Mouse (Mus musculus) right cerebral cortex, postnatal 14 days (tissue): ENCODE measurements around the gene Vcan.
A peak's percentile ranks its signal among the peaks of the same experiment; 100 is the strongest.

Experiments
- DNase-seq: peaks from one replicate; pipeline ENCODE4 v3.0.0; 2022

Vcan gene

DNA sequence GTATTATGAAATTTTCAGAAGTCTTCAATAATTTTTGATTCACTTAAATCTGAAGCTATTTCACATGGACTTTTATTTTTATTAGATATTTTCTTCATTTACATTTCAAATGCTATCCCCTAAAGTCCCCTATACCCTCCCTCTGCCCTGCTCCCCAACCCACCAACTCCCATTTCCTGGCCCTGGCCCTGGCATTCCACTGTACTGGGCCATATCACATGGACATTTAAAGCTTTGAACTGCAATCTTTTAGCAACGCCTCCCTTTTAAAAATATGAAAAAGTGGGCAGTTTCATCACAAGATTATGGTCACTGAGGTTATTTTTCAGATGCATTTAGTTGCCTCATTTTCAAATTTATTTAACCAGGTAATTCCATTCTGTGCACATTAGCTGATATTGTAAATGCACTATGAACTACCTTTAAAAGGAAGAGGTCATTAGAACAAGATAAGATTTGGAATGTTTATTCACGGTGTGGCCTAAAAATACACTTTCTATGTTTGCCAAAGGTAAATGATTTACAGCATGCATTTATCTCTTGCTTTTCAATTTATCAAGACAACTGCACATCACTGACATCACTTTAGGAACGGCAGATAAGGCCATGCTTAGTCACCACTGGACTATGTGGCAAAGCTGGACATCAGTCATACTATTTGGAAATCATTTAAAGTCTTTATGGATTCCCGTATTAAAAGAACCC, 32.7 kb downstream of the Vcan start:
- DNase-seq: no peak

DNA sequence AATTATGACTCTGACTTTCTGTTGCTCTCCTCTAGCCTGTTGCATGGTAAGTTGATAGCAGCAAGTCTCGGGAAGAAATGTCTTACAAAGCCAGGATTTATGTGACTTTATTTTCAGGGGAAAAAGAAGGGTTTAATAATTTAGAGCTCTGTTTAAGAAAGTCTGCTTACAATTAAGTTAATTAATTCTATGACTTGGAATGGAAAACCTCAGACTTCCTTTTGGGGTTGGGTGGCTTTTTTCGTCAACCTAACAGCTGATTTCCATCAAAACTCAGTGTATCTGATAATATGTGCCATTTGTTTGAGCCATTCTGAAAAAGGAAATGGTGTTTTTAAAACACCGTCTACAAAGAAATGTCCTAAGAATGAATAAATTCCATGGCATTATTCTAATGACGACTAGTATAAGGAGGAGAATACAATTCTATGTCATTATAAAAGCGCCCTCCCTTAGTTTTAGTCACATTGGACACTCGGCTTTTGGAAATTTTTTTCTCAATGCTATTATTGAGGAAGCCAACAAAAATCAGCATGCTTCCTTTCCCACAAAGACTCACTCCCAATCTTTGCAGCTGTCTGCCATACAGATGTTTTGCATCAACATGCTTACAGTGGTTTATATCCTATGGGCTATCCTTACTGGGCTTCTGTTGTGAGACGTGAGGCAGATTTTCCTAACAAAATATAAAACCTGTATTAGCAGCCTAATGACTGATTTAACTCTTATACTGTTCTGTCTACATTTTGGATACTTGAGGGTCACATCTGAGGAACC, 34.0 kb downstream of the Vcan start:
- no peak for DNase-seq

DNA sequence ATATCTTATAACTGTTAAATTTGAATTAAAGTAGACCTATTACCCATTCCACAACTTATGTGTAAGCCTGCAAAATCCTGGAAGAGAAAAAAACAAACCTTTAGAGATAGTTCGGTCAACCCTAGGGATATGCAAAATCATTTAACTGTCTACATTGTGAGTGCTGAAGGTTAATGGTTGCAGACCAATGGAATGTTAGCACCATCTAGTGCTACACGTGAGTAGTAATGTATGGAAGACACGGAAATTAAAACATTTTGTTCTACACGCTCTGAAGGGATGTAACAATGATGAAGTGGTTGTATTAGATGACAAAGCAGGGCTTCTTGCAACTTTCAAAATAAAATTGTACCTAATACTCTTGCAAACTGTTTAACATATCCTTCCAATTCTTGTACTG, 39.9 kb downstream of the Vcan start:
- DNase-seq: no peak

DNA sequence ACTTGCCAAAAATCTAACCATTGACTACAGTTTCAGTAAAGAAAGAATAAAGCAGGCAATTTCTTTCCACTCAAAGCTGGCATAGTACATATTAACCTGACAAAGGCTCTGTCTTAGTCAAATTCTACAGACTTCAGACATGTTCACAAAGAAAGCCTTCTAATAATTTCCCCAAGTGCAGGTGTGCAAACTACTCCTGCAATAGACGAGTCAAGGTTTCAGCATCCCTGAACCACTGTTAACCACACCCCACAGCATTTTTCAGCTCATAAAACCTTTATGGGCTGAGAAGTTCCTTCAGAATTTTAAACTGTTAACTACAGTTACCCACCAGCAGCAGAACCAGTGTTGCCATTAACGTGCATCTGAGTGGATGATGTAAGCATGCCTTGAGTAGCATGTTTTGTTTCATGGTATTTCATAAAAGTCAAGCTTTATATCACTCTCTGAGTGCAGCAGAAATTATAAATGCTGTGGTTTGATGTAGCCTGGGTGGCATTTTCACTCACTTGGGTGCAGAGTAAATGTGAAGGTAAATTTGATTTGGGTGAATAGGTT, 42.2 kb downstream of the Vcan start:
- no peak for DNase-seq

DNA sequence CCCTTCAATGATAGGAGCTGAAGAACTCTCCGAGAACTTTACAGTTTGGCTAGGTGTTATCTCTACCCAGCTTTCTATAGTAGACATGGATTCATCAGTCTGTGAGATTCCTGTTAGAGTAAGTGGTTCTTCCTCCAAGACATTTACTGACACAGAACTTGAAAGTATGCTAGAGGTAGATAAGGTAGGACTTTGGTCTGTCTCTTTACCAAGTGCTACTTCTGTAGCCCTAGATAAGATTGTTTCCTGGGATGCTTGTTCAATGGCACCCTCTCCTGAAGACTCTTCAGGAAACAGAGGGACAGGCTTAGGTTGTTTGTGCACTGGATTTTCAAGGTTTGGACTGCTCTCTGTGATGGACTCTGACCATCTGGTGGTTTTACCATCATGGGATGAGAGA, 49.7 kb downstream of the Vcan start:
- no peak for DNase-seq

DNA sequence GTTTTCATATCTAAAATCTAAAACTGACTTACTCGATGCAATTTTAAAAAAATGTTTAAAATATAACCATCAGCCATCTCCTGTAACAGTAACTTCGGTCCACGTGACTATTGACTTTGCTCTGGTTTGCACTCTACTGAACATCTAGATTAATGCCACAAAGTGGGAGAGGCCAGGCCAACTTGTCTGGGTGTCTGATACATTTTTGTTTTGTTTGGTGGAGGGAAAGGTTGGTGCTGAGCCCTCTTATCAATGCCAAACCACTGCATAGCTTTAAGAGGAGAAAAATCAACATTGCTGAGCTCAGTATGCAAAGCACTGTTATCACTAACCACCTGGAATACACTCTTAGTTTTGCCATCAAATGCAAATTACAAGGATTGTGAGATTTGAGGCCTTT, 58.8 kb downstream of the Vcan start:
- DNase-seq: no peak

DNA sequence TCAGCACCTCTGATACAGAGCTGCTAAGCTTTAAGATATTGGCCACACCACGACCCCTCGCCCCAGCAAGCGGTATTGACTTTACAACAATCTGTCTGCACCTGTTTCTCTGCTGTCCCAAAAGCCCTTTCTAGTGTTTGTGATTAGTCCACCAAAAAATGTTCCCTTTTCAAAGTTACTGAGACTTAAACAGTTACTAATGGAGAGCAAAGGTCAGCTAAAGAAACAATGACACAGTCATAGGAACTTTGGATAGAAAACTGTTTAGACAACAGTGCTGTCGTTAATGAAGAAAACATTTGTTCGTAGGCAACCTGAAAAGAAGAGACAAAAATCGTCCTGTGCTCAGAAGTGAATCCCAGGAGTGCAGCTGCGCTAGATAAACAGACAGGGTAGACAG, 60.1 kb downstream of the Vcan start:
- DNase-seq: no peak

DNA sequence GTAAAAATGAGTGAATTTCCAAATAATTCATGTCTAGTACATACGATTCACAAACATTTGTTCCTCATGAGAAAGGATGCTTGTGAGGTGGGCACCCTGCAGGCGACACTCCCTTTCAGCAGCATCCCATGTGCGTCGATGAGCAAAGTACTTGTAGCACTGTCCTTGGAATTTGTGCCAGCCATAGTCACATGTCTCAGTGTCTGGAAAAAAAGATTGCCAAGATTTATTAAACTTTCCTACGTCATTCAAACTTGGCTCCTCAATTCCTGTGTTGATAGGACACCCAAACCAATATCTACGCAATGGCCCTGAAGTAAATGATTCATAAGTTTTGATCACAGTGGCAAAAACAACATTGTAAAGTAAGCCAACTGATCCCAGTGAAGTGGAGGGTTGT, 62.6 kb downstream of the Vcan start:
- no peak for DNase-seq

DNA sequence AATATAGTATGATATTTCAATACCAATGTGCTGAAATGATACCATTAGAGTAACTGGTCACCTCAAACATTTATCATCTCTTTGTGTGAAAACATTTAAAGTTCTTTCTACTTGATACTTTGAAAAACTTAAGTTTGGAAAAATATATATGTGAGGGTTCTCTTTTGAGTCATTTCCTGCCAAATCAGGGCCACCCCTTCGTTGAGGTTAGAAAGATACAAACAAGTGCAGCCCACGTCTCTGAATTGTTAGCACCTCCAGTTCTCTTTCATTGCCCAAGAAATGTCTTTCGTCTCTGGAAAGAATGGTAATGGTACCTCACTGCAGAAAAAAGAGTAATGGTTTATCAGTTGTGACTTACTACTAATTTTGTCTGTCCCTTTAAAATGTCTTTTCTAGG, 71.8 kb downstream of the Vcan start:
- no peak for DNase-seq

DNA sequence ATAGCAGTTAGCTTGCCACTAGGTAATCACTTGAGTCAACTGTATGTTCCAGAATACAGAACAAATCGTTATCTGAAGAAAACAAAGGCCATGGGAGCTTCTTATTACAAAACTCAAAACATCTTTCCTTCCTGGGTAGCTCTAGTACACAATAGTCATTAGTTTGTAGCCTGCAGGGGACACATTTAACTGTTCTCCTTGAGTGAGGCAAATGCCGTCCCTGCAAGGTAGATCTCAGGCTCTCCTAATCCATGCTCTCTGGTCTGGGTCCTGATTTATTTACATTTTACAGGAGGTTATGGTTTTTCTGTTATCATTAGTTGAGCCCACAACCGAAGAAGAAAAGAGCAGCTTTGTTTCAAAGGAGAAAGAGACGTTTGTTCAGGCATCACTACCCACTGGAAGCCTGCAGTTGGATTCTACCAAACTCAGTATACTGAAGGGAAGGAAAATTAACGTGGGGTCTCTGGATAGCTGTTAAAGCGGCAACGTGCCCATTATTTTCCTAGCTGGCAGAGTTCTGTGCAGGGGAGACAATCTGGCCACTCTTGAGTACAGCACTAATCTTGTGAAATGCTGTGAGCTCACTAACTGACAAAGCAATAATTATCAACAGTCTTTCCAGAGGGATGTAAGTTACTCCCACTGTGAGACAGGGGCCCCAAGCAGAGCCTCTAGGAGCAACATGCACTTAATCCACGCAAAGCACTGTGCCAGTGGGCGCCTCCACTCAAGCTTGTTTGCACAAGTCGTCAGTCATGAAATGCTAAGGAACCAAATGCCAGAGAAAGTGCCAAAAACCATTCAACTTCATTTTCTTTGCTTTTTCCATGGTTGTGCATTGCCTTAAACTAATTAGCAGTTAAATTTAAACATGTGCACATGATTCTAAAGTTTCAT, 73.1 kb downstream of the Vcan start:
- no peak for DNase-seq

DNA sequence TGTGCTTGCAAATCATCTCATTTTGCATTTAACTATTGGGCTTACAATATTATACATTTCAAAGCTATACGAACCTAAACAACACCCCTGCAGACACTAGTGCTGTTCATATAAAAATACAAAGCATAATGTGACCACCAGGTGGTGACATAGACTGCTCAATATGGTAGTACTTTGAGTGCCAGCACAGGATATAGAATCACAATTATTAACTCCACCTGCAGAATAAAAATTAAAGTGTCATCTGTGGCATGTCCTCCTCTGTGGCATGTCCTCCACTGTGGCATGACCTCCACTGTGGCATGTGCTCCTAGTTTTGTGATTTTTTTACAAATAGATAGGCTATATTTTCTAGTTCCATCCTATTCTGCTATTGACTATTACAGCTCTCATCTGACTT, 74.2 kb downstream of the Vcan start:
- DNase-seq: peak; percentile 28

DNA sequence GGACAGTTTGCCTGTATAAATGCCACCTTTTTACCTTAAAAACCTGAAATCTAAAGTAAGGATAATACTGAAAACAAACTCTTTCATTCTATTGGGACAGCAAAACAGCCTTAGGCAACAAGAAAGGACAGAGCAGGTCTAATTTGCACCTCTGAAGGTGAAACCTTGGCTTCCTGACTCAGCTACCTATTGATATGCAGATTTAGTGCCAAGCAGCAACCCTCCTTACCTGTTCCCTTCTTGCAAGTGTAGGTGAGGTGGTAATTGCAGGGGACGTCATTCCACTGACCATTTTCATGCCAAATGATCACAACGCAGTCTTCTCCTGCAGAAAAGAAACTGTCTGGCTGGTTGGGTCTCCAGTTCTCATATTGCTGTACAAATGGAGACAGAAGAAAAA, 80.6 kb downstream of the Vcan start:
- no peak for DNase-seq

DNA sequence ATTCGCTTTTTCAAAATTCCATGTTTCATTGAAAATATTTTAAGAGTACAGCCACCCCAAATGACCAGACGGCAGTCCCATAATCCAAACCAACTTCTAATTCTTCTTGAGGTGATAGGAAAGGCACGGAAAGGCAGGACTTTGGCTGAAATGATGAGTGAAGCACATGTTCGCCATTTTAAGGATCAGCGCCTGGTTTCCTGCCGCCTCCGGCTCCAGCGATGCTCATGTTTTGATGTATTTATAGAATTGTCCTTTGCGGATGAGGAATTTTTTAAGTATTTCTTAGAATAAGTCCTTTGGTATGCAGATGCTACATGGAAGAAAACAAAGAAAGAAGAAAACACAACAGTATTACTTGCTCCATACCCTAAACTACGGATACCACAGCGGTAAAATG, 85.3 kb downstream of the Vcan start:
- peak; percentile 11 for DNase-seq

DNA sequence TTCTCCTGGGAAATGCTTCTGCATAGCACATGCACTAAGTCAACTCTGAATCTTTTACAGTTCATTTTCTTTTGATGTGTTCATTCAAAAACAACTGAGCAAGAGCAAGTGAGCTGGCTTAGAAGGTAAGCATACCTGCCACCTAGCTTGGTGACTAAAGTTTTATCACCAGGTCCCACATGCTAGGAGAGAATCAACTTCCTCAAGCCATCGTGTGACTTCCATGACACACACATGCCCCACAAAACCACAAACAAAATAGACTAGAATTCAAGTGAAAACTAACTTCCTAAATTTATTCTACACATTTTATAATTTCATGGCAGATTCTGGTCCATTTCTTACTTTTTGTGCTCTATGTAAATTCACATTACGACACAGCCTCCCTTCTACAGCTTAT, 89.0 kb downstream of the Vcan start:
- no peak for DNase-seq

DNA sequence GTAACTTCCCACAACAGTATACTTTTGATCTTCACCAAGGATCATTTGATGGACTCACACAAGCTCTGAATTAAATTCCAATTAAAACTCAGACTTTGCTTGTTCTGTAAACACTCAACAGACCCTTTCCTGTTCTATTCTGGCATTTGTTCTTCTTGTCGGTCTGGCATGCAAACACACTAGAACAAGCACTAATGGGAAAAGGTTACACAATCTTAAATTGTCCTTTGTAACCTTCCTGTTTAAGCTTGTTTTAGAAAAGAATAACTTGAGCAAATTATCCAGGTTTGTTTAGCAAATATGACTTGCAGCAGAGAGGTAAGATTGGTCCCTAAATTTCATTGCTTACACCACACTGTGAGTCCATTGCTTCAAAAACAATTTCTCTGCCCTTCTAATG, 89.5 kb downstream of the Vcan start:
- no peak for DNase-seq

DNA sequence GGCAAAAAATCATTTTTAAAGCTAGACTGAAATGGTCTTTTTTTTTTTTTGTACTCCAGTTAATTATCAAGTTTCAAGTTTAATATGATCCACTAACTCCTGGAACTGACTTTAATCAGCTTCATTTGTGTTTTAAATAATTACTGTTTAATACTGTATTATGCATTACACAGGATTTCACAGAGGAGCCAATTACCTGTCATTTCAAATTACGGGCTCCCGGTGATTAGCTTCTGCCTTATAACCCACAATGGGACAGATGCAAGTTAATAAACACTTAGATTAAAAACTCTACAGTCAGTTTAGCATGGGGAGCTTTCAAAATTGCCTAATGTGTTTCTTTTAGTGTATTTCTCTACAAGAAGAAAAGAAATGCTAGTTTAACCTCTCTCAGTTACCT, 96.7 kb downstream of the Vcan start:
- DNase-seq: no peak

DNA sequence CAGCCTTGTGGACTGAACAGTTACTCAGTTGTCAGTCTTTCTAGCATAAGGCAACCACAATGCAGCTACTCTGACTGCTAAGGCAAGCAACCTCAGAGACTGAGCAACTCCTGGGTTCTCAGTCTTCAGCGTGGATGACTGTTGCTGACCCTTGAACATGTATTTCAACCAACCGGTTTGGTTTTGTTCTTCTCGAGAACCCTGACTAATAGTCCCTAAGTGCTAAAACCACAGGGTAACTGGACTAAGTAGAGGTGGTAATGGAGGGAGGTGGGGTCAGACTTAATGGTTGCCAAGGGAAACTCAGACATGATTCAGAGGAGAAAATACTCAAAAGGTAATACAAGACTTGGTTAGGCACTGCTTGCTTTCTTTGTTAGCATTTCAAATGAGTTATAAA, 105.3 kb downstream of the Vcan start:
- DNase-seq: no peak

DNA sequence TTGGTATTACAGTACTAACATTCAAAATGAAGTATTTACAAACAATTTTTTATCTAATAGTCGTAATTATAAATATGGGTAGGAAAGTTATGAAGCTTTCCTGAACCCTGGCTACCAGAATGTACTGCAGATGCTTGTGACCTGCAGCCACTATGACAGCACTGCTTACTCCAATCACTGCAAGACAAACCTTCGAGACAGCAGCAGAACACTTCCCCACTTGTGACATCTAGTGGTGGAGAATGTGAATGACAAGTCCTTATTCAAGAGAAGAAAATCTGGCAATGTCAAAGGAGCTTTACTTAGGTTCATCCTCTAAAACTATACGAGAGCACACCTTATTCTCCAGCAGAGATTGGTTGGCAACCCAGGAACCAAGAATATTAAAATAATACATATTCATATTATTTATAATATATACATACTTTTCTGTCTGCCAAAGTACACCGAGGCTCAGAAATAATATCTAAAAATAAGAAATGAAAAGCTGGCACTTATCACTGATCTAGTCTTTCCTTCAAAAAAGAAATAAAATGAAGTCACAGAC, 108.1 kb downstream of the Vcan start:
- no peak for DNase-seq

DNA sequence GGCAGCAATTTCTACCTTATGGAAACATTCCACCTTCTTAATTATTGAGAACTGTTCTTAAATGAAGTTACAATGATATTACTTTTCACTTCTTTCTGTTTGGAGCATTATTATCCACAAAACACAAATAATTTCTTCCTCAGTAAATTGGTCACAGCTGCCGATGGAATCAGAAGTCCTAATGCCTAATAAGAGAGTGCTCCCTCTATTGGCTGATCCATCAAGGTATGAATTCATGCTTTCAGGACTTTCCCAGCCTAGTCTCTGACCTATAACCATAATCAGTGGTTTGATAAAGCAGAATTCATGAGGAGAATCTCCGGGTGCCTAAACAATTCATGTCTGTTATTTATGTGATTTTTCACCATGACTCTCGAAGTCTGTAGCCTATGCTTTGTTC, 123.2 kb downstream of the Vcan start:
- no peak for DNase-seq

DNA sequence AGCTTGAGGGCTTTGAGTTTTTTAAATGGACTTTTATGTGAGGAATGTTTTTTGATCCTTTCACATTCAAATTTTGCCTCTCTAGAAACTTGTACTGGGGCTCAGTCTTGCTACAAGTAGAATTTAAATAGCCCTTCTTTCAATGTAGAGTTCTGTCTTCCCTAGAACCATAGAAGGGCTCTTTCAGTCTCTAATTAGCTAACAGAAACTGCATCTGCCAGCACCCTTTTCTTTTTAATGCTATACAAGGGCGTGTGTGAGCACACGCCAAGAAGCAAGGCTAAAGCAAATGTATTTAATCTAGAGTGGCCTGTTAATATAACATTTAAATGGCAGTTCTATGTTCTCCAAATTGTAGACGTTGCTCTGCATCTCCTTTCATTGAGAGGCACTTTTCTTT, 134.9 kb downstream of the Vcan start:
- DNase-seq: no peak
